Mouse (Mus musculus) forebrain, postnatal 0 days (tissue): ENCODE results near the gene Spag4. TPM values are rescaled to one million over a fixed set of nuclear protein-coding genes. Genes with fewer than 3 reads are reported as not detected.

Experiments
- ATAC-seq: fragments of 200-750 bp; cut with Nextera tagmentation; 2 replicates; pipeline ENCODE4 v1.8.0; 2017; ENCODE audit warnings: mild to moderate bottlenecking, moderate library complexity
- DNase-seq: peaks from one replicate; pipeline ENCODE4 v3.0.0-alpha.2; 2015
- H3K27ac ChIP-seq: fragments of 300-500 bp; sonication (generic); 2 replicates; pipeline ENCODE4 v1.5.1; 2014; ENCODE audit warnings: low read depth, mild to moderate bottlenecking, antibody characterized with exemption, low read length, moderate library complexity, mixed read lengths
- H3K27me3 ChIP-seq: fragments of 300-500 bp; sonication (generic); 2 replicates; pipeline ENCODE4 v1.6.1; 2014; ENCODE audit warnings: mild to moderate bottlenecking, low read length, mixed read lengths; ENCODE audit not compliant: insufficient read depth
- H3K36me3 ChIP-seq: fragments of 300-500 bp; sonication (generic); 2 replicates; pipeline ENCODE4 v1.6.1; 2014; ENCODE audit warnings: mild to moderate bottlenecking, moderate library complexity; ENCODE audit not compliant: insufficient read depth
- H3K4me1 ChIP-seq: fragments of 300-500 bp; sonication (generic); 2 replicates; pipeline ENCODE4 v1.6.1; 2014; ENCODE audit warnings: antibody characterized with exemption; ENCODE audit not compliant: insufficient read depth
- H3K4me2 ChIP-seq: fragments of 300-500 bp; sonication (generic); 2 replicates; pipeline ENCODE4 v1.6.1; 2014; ENCODE audit warnings: low read depth, mild to moderate bottlenecking, moderate library complexity
- H3K4me3 ChIP-seq: fragments of 300-500 bp; sonication (generic); 2 replicates; pipeline ENCODE4 v1.5.1; 2014; ENCODE audit warnings: low read depth, low read length, mixed read lengths
- H3K9ac ChIP-seq: fragments of 300-500 bp; sonication (generic); 2 replicates; pipeline ENCODE4 v1.6.1; 2014; ENCODE audit warnings: mild to moderate bottlenecking
- H3K9me3 ChIP-seq: fragments of 300-500 bp; sonication (generic); 2 replicates; pipeline ENCODE4 v1.6.1; 2016; ENCODE audit warnings: low read length
- CTCF ChIP-seq: sonication (generic); IDR thresholded peaks from 2 replicates; pipeline ENCODE4 v1.5.1; 2016; ENCODE audit warnings: antibody characterized with exemption, control low read depth, low read depth
- WGBS: fragments of 180-500 bp; shearing (Covaris S2); extraction: QIAGEN DNeasy Blood & Tissue Kit; methylation state at CpG from one replicate; pipeline ENCODE4 v1.1.7; 2014; 5-methylcytosine and 5-hydroxymethylcytosine counted together
- polyA plus RNA-seq: library from polyadenylated mRNA; unstranded; fragments of >200 nt; fragmentation: Nextera tagmentation; extraction: Ambion mirVana; gene quantifications from 2 replicates; pipeline ENCODE4 v1.2.1, GENCODE M21; 2015
- total RNA-seq: library from RNA; depleted of rRNA; stranded (reverse); fragments of >200 nt; gene quantifications from 2 replicates; pipeline ENCODE4 v1.2.3, GENCODE M21; 2014

Gene Spag4
- total and polyA plus RNA-seq, 2 experiments from 2014 or later = 5.5 to 7.1 TPM

DNA sequence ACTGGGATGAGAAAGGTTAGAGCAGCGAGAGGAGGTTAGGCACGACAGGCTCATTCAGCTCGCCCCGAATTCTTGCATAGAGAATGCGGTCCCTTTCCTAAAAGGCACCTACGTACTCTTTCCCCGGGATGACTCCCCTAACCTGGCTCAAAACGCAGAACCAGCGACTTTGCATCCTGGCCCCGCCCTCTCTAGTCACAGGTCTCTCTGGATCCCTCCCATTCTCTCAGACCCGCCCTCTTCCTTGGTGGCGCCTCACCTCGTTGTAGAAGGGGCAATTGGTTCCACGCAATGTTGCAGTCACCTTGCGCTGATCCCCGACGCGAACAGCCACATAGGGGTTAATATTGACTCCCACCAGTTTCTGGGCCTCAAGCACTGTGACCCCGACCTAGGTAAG lies 17.0 kb upstream of the Spag4 start:
- no peak for DNase-seq
- no peak for ATAC-seq
- Histone ChIP-seq H3K4me1 (no peaks in the 10 kb centered on the region), H3K4me3 (no peak overlapping the region), H3K9ac (no peak overlapping the region), H3K4me2 (peak overlapping the region; percentile 27; the same call in 1 of the 2 replicates), H3K27me3 (no peaks in the 10 kb centered on the region), H3K27ac (no peak overlapping the region), H3K36me3 (no peaks in the 10 kb centered on the region), H3K9me3 (no peaks in the 10 kb centered on the region)
- no peak for TF ChIP-seq CTCF
- WGBS = 11% methylated on average over 19 of the region's 19 CpGs

DNA sequence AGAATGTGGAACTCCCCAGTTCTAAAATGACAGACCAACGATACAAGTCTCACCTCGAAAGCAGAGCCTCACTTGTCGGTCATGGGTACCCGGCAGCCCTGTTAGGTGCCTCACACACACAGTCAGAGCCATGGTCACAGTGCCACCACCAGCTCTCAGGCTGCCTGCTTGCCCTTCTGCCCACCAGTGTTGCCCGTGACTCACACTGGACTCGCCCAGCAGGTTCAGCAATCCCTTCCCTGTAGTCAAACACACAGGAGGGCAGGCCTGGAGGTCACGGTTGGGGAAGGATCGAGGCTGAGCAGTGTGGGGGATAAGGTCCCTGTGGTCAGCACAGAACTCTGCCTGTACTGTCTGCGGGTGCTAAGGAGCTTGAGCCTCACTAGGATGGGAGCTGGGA lies 12.2 kb upstream of the Spag4 start, which contains the start of gene Fer1l4:
TSS of gene Fer1l4 (minus strand) at position 132 of the 400 bp plus-strand sequence.
- ATAC-seq (no peak), DNase-seq (no peak)
- no peaks in the 10 kb centered on the region for H3K36me3 ChIP-seq
- no peak within 1 kb of the TSS for H3K4me2 ChIP-seq
- H3K4me1 ChIP-seq = no peaks in the 10 kb centered on the region
- no peak within 1 kb of the TSS for H3K4me3 ChIP-seq
- H3K9me3 ChIP-seq = no peaks in the 10 kb centered on the region
- no peak within 1 kb of the TSS for H3K27ac ChIP-seq
- WGBS = 86% methylated on average over 9 of the region's 9 CpGs
- H3K9ac ChIP-seq = no peak within 1 kb of the TSS
- TF ChIP-seq CTCF = no peak
- H3K27me3 ChIP-seq = no peaks in the 10 kb centered on the region

DNA sequence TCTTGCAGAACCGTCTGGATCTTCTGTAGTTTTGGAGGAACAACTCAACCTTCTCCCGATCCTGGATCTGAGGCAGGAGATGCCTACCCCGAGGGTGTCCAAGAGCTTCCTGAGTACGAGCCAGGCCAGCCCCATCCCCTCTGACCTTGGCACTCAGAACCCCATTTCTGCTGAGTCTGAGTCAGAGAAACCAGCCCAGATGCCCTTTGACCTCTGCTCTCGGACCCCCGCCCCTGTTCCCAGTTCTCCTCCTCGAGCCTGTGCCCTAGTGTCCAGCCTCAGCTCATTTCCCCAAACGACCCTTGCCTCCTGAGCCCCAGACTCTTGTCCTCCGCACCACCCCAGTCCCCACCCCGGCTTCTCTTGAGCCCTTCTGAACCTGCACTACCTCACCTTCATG lies 1.2 kb downstream of the Spag4 start:
- Histone ChIP-seq H3K4me2 (peak overlapping the region; percentile 97), H3K9ac (peak overlapping the region; percentile 79), H3K4me1 (peaks cover 5% of the 10 kb centered on the region; the same call in 1 of the 2 replicates), H3K36me3 (peaks cover 19% of the 10 kb centered on the region; the same call in 1 of the 2 replicates), H3K27me3 (no peaks in the 10 kb centered on the region), H3K4me3 (peak overlapping the region; percentile 57), H3K9me3 (no peaks in the 10 kb centered on the region), H3K27ac (no peak overlapping the region)
- 33% methylated on average over 10 of the region's 10 CpGs for WGBS
- TF ChIP-seq CTCF = no peak
- no peak for DNase-seq
- ATAC-seq = no peak; the same call in 1 of the 2 replicates

DNA sequence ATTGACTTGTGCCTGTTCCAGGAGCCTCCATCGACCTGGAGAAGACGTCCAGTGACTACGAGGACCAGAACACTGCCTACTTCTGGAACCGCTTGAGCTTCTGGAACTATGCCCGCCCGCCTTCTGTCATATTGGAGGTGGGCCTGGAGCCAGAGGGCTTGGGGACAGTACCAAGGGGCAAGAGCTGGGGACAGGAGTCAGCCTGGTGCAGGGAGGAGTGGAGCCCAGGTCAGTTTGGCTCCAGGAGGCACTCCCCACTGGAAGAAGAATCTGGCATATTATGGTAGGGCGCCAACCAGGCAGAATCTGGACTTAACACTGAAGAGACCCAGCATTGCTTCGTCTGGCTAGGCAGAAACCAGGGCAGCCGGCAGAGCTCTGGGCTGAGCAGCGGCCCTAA lies 2.9 kb downstream of the Spag4 start:
- no peak overlapping the region for H3K9ac ChIP-seq
- 88% methylated on average over 10 of the region's 10 CpGs for WGBS
- peaks cover 5% of the 10 kb centered on the region; the same call in 1 of the 2 replicates for H3K4me1 ChIP-seq
- H3K27ac ChIP-seq = no peak overlapping the region
- TF ChIP-seq CTCF = no peak
- ATAC-seq = no peak
- no peak overlapping the region for H3K4me2 ChIP-seq
- peaks cover 30% of the 10 kb centered on the region for H3K36me3 ChIP-seq
- H3K27me3 ChIP-seq = no peaks in the 10 kb centered on the region
- no peaks in the 10 kb centered on the region for H3K9me3 ChIP-seq
- DNase-seq = no peak
- H3K4me3 ChIP-seq = no peak overlapping the region

GRCm38 (mm10) chr2:156071236-156071635 lies 6.3 kb downstream of the Spag4 start:
- Histone ChIP-seq H3K9me3 (no peaks in the 10 kb centered on the region), H3K4me3 (no peak overlapping the region), H3K27me3 (no peaks in the 10 kb centered on the region), H3K4me1 (peaks cover 1% of the 10 kb centered on the region; the same call in 1 of the 2 replicates), H3K4me2 (no peak overlapping the region), H3K9ac (no peak overlapping the region), H3K36me3 (peaks cover 63% of the 10 kb centered on the region), H3K27ac (no peak overlapping the region)
- ATAC-seq (no peak), DNase-seq (no peak)
- no peak for TF ChIP-seq CTCF
- WGBS = 95% methylated on average over 10 of the region's 10 CpGs

DNA sequence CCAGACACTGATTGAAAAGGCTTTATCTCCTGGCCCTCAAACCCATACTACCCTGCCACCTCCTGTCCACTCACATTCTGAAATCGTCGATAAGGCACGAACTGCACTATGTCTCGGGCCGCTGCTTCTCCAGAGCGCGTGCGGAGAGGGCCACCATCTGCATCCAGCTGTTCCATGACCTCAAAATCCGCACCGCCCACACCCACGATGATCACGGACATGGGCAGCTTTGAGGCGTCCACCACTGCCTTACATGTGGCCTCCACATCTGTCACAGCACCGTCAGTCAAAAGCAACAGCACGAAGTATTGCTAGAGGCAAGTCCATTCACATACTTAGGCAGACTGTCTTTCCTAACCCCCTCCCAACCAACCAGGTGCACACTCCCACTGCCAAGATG lies 8.8 kb downstream of the Spag4 start:
- 95% methylated on average over 15 of the region's 15 CpGs for WGBS
- peaks cover 82% of the 10 kb centered on the region for H3K36me3 ChIP-seq
- H3K4me1 ChIP-seq = no peaks in the 10 kb centered on the region
- no peak for TF ChIP-seq CTCF
- H3K27ac ChIP-seq = no peak overlapping the region
- no peak overlapping the region for H3K4me2 ChIP-seq
- H3K27me3 ChIP-seq = no peaks in the 10 kb centered on the region
- H3K9me3 ChIP-seq = no peaks in the 10 kb centered on the region
- H3K4me3 ChIP-seq = no peak overlapping the region
- DNase-seq = no peak
- ATAC-seq = no peak
- no peak overlapping the region for H3K9ac ChIP-seq

GRCm38 (mm10) chr2:156077461-156077860 lies 12.5 kb downstream of the Spag4 start:
- no peak for ATAC-seq
- Histone ChIP-seq H3K9ac (no peak overlapping the region), H3K9me3 (no peaks in the 10 kb centered on the region), H3K4me3 (no peak overlapping the region), H3K27me3 (no peaks in the 10 kb centered on the region), H3K27ac (no peak overlapping the region), H3K4me1 (peaks cover 2% of the 10 kb centered on the region; the same call in 1 of the 2 replicates), H3K4me2 (no peak overlapping the region), H3K36me3 (peaks cover 67% of the 10 kb centered on the region)
- 92% methylated on average over 7 of the region's 7 CpGs for WGBS
- DNase-seq = no peak
- TF ChIP-seq CTCF = no peak
